Mouse (Mus musculus): ENCODE data around the gene Abca4. TPM values are rescaled to one million over a fixed set of nuclear protein-coding genes. Genes with fewer than 3 reads are reported as not detected.
"Not testable (repeated sequence)": the region's sequence is repeated elsewhere in the genome, so short reads cannot be mapped to it uniquely, and the experiment has no call there.

The Abca4 gene
- polyA plus RNA-seq, 1 experiment from 2014 or later = 3.1 TPM

- Histone ChIP-seq H3K9me3 (replicated peaks; ENCODE audit: control insufficient read depth, low read length) (no peaks in the 10 kb centered on the region), H3K4me1 (ENCODE audit: control insufficient read depth, insufficient read depth, low read length) (no peaks in the 10 kb centered on the region), H3K9ac (ENCODE audit: low read depth, low read length) (no peak overlapping the region), H3K27ac (ENCODE audit: low read depth, low read length) (no peak overlapping the region), H3K4me3 (ENCODE audit: low read depth, low read length) (no peak overlapping the region), H3K4me2 (no peak overlapping the region), H3K36me3 (ENCODE audit: control insufficient read depth, insufficient read depth, low read length) (no peaks in the 10 kb centered on the region), H3K27me3 (ENCODE audit: control insufficient read depth, insufficient read depth, low read length) (no peaks in the 10 kb centered on the region)
- WGBS (ENCODE audit: insufficient replicate concordance) = 84% methylated on average over 7 of the region's 7 CpGs
- ATAC-seq (replicated peaks; ENCODE audit: insufficient number of reproducible peaks, low FRiP score, low TSS enrichment) = no peak
Observed at GRCm38 (mm10) chr3:122210846-122211245, 166.6 kb downstream of the Abca4 start.

- H3K27me3 ChIP-seq (ENCODE audit: control insufficient read depth, insufficient read depth, low read length) = no peaks in the 10 kb centered on the region
- H3K9me3 ChIP-seq (replicated peaks; ENCODE audit: control insufficient read depth, low read length) = no peaks in the 10 kb centered on the region
- H3K4me3 ChIP-seq (ENCODE audit: low read depth, low read length) = no peak overlapping the region
- no peaks in the 10 kb centered on the region for H3K36me3 ChIP-seq (ENCODE audit: control insufficient read depth, insufficient read depth, low read length)
- no peak overlapping the region for H3K4me2 ChIP-seq
- no peak overlapping the region for H3K9ac ChIP-seq (ENCODE audit: low read depth, low read length)
- 66% methylated on average over 13 of the region's 13 CpGs for WGBS (ENCODE audit: insufficient replicate concordance)
- no peak overlapping the region for H3K27ac ChIP-seq (ENCODE audit: low read depth, low read length)
- no peak for ATAC-seq (replicated peaks; ENCODE audit: insufficient number of reproducible peaks, low FRiP score, low TSS enrichment)
- H3K4me1 ChIP-seq (ENCODE audit: control insufficient read depth, insufficient read depth, low read length) = no peaks in the 10 kb centered on the region
Observed at GRCm38 (mm10) chr3:122211446-122212125, 167.3 kb downstream of the Abca4 start.

- H3K27me3 ChIP-seq (ENCODE audit: control insufficient read depth, insufficient read depth, low read length) = no peaks in the 10 kb centered on the region
- H3K4me3 ChIP-seq (ENCODE audit: low read depth, low read length) = no peak overlapping the region
- no peak overlapping the region for H3K9ac ChIP-seq (ENCODE audit: low read depth, low read length)
- no peak for ATAC-seq (replicated peaks; ENCODE audit: insufficient number of reproducible peaks, low FRiP score, low TSS enrichment)
- no peak overlapping the region for H3K27ac ChIP-seq (ENCODE audit: low read depth, low read length)
- no peaks in the 10 kb centered on the region for H3K36me3 ChIP-seq (ENCODE audit: control insufficient read depth, insufficient read depth, low read length)
- H3K9me3 ChIP-seq (replicated peaks; ENCODE audit: control insufficient read depth, low read length) = no peaks in the 10 kb centered on the region
- H3K4me2 ChIP-seq = no peak overlapping the region
- H3K4me1 ChIP-seq (ENCODE audit: control insufficient read depth, insufficient read depth, low read length) = no peaks in the 10 kb centered on the region
- WGBS (ENCODE audit: insufficient replicate concordance) = 83% methylated on average over 3 of the region's 3 CpGs
Observed at GRCm38 (mm10) chr3:122221240-122222036, 177.2 kb downstream of the Abca4 start.

- H3K9me3 ChIP-seq (replicated peaks; ENCODE audit: control insufficient read depth, low read length); H3K27ac ChIP-seq (ENCODE audit: low read depth, low read length); H3K36me3 ChIP-seq (ENCODE audit: control insufficient read depth, insufficient read depth, low read length); H3K4me1 ChIP-seq (ENCODE audit: control insufficient read depth, insufficient read depth, low read length); ATAC-seq (replicated peaks; ENCODE audit: insufficient number of reproducible peaks, low FRiP score, low TSS enrichment); H3K9ac ChIP-seq (ENCODE audit: low read depth, low read length); H3K27me3 ChIP-seq (ENCODE audit: control insufficient read depth, insufficient read depth, low read length); H3K4me3 ChIP-seq (ENCODE audit: low read depth, low read length): not testable (repeated sequence)
- 42% methylated on average over 6 of the region's 6 CpGs for whole genome bisulfite sequencing (ENCODE audit: insufficient replicate concordance)
- H3K4me2 ChIP-seq = peak overlapping the region; percentile 40
Observed at GRCm38 (mm10) chr3:122226972-122227371, 182.7 kb downstream of the Abca4 start.

Other genes with a start within 250 kb of the Abca4 start
- 42.2 and 49.1 TPM in 2 replicates for gene Abcd3, start 229.1 kb upstream of the Abca4 start, polyA plus RNA-seq (2014; fragmentation: Nextera tagmentation; extraction: Ambion mirVana)
- 69.1 and 79.9 TPM in 2 replicates for gene Arhgap29, start 91.9 kb upstream of the Abca4 start, polyA plus RNA-seq (2014; fragmentation: Nextera tagmentation; extraction: Ambion mirVana)
- gene Gclm, start 201.1 kb downstream of the Abca4 start, polyA plus RNA-seq (2014; fragmentation: Nextera tagmentation; extraction: Ambion mirVana) = 89.1 and 112 TPM in 2 replicates
- gene Dnttip2, start 229.9 kb downstream of the Abca4 start, polyA plus RNA-seq (2014; fragmentation: Nextera tagmentation; extraction: Ambion mirVana) = 58.7 and 59.9 TPM in 2 replicates
- 6.4 and 8.7 TPM in 2 replicates for gene Bcar3, start 249.7 kb downstream of the Abca4 start, polyA plus RNA-seq (2014; fragmentation: Nextera tagmentation; extraction: Ambion mirVana)